In genomic region chr6:124813933-124814332, GRCm38 (mm10) we compare ENCODE assay signal across 8 mouse cellular contexts. TPM values are rescaled to one million over a fixed set of nuclear protein-coding genes. Genes with fewer than 3 reads are reported as not detected.
DNase-seq lines count a peak whose midpoint lies in the region; ATAC-seq lines count a peak whose summit lies in the region.

Tpi1 (minus strand) TSS chr6:124814296.

- no peaks in the 10 kb centered on the region for H3K27me3 ChIP-seq in hindbrain, embryonic 11.5 days (ENCODE audit: control insufficient read depth, insufficient read depth, low read length)

- peak within 1 kb of the TSS; percentile 73 for H3K9ac ChIP-seq in hindbrain, embryonic 11.5 days (ENCODE audit: low read depth, low read length)

- WGBS in hindbrain, embryonic 11.5 days, result under 1% methylated on average over 22 of the region's 22 CpGs

- peak within 1 kb of the TSS; percentile 72 for H3K4me3 ChIP-seq in hindbrain, embryonic 11.5 days (ENCODE audit: low read depth, low read length)

- H3K27ac ChIP-seq in hindbrain, embryonic 11.5 days (ENCODE audit: low read depth, low read length), result peak within 1 kb of the TSS; percentile 72

- no peaks in the 10 kb centered on the region for H3K9me3 ChIP-seq in hindbrain, embryonic 11.5 days (ENCODE audit: control insufficient read depth, low read length)

- DNase-seq in MEL-GATA-1-ER (ENCODE audit: extremely low read depth, low read depth), result peak; percentile 74
- DNase-seq in cerebellum, adult 9-10 months, result peak; percentile 94
- peak; percentile 83 to 93 for DNase-seq in frontal cortex, adult 2 months (ENCODE audit: extremely low spot score in 1 of 2, low spot score in 1 of 2)
- peak; percentile 89 for DNase-seq in hindbrain, embryonic 11.5 days (ENCODE audit: low spot score)
- DNase-seq in layer of hippocampus, postnatal 10 days (ENCODE audit: low spot score in 2 of 2), result peak; percentile 87 to 90
- DNase-seq in lung, postnatal 10 days, result peak; percentile 96
- peak; percentile 91 for DNase-seq in ovary, postnatal 36 days (ENCODE audit: low spot score)
- peak; percentile 81 for DNase-seq in thymus, postnatal 25 days

- peaks cover 14% of the 10 kb centered on the region for H3K4me1 ChIP-seq in hindbrain, embryonic 11.5 days (replicated peaks; ENCODE audit: control insufficient read depth, insufficient read depth, low read length)

- H3K4me2 ChIP-seq in hindbrain, embryonic 11.5 days (replicated peaks; ENCODE audit: low read depth, low read length), result peak within 1 kb of the TSS; percentile 80

- peak; percentile 86 for ATAC-seq in hindbrain, embryonic 11.5 days (ENCODE audit: low FRiP score)

- peaks cover 3% of the 10 kb centered on the region; the same call in 1 of the 2 replicates for H3K36me3 ChIP-seq in hindbrain, embryonic 11.5 days (ENCODE audit: control insufficient read depth, insufficient read depth, low read length)

RNA-seq across cellular contexts. Expression of gene Tpi1, which starts in this region (rescaled TPM):
- 861 and 922 TPM in 2 replicates for polyA plus RNA-seq in frontal cortex, adult 2 months (2012; rRNA removed)
- polyA plus RNA-seq in hindbrain, embryonic 11.5 days (2014; fragmentation: Nextera tagmentation; extraction: Ambion mirVana), result 618 and 653 TPM in 2 replicates
- 100 to 1,000 TPM; 466 to 472 TPM for total RNA-seq in layer of hippocampus, postnatal 10 days (2021)

Comparison
In these comparisons a context has a peak if more than half of its experiments do, and no peak if none do; other contexts are left out.
1. Peak in every context shown above with its lines: DNase-seq, ATAC-seq, H3K4me3 ChIP-seq and H3K27ac ChIP-seq.